13 mouse cellular contexts compared by ENCODE assay signal in genomic region chr11:79612046-79612600, GRCm38 (mm10). TPM values are rescaled to one million over a fixed set of nuclear protein-coding genes. Genes with fewer than 3 reads are reported as not detected.
DNase-seq lines count a peak whose midpoint lies in the region; ATAC-seq and TF ChIP-seq lines count a peak whose summit lies in the region.
"Had no signal": no experiment of that assay in that cellular context is flagged by ENCODE, and none has a peak within 500 bp of the region (broad histone marks: within the 10 kb centered on the region; RNA-seq: fewer than 3 reads in every experiment).

No protein-coding gene starts in this region.

- H3K27ac ChIP-seq in layer of hippocampus, adult 2 months, result peak overlapping the region; percentile 81
- no peak overlapping the region for H3K27ac ChIP-seq in CH12.LX (ENCODE audit: insufficient read depth, low read depth)
- H3K27ac ChIP-seq in embryonic facial prominence, embryonic 10.5 days (replicated peaks), result peak overlapping the region; percentile 57
- no peak overlapping the region for H3K27ac ChIP-seq in hindbrain, embryonic 13.5 days
- H3K27ac ChIP-seq: liver, embryonic 12.5 days had no signal

- dilution Hi-C loops in CH12.LX (cut with MboI; ENCODE audit: extremely low pct_ligation_motif_present, extremely low pct_unique_long_range_greater_than_20kb, low sequenced_read_pairs), result no loop called here

- H3K4me2 ChIP-seq in CH12.LX (ENCODE audit: insufficient read depth, low read depth, poor library complexity, severe bottlenecking), result no peak overlapping the region
- H3K4me2 ChIP-seq in hindbrain, embryonic 13.5 days, result no peak overlapping the region
- H3K4me2 ChIP-seq: hindbrain, embryonic 15.5 days; liver, embryonic 12.5 days had no signal

- no peak overlapping the region for H3K4me3 ChIP-seq in layer of hippocampus, adult 2 months
- no peak overlapping the region for H3K4me3 ChIP-seq in CH12.LX (replicated peaks in 1 of 3; ENCODE audit: low read depth in 2 of 3, low read length in 2 of 3, poor library complexity in 1 of 3)
- no peak overlapping the region for H3K4me3 ChIP-seq in embryonic facial prominence, embryonic 10.5 days
- no peak overlapping the region for H3K4me3 ChIP-seq in hindbrain, embryonic 13.5 days
- H3K4me3 ChIP-seq: hindbrain, embryonic 15.5 days; liver, embryonic 12.5 days; myocyte had no signal

- no peaks in the 10 kb centered on the region for H3K27me3 ChIP-seq in CH12.LX (replicated peaks)
- peaks cover 35% of the 10 kb centered on the region for H3K27me3 ChIP-seq in embryonic facial prominence, embryonic 10.5 days (replicated peaks; ENCODE audit: low read depth, poor library complexity, severe bottlenecking)
- no peaks in the 10 kb centered on the region for H3K27me3 ChIP-seq in hindbrain, embryonic 13.5 days
- H3K27me3 ChIP-seq: hindbrain, embryonic 15.5 days had no signal

- in situ Hi-C loops in CH12.LX (cut with MboI; ENCODE audit: low pct_ligation_motif_present, low pct_unique_long_range_greater_than_20kb, low sequenced_read_pairs), result no loop called here

- H3K4me1 ChIP-seq in CH12.LX (ENCODE audit: control insufficient read depth in 1 of 2, insufficient read depth in 2 of 2), result peaks cover 22 to 56% of the 10 kb centered on the region in 2 experiments
- peaks cover 78% of the 10 kb centered on the region for H3K4me1 ChIP-seq in embryonic facial prominence, embryonic 10.5 days
- peaks cover 72% of the 10 kb centered on the region for H3K4me1 ChIP-seq in hindbrain, embryonic 13.5 days (replicated peaks)

- no peak for TF ChIP-seq CTCF in layer of hippocampus, adult 2 months (conservative IDR thresholded peaks at IDR 0.05)
- no peak for TF ChIP-seq CTCF in CH12.LX (conservative IDR thresholded peaks at IDR 0.05 in 1 of 2, IDR thresholded peaks at IDR 0.05 in 1 of 2; ENCODE audit: low read depth in 2 of 2, low read length in 2 of 2)

- TF ChIP-seq POLR2A in CH12.LX (IDR thresholded peaks at IDR 0.05; ENCODE audit: low read depth, low read length), result no peak

- H3K9ac ChIP-seq in CH12.LX (ENCODE audit: insufficient read depth, low read depth), result no peak overlapping the region
- no peak overlapping the region for H3K9ac ChIP-seq in hindbrain, embryonic 13.5 days
- H3K9ac ChIP-seq: hindbrain, embryonic 15.5 days; liver, embryonic 12.5 days had no signal

- WGBS in embryonic facial prominence, embryonic 10.5 days, result 3% methylated on average over 1 of the region's 1 CpGs
- WGBS in hindbrain, embryonic 13.5 days, result 11% methylated on average over 1 of the region's 1 CpGs

- ATAC-seq in hindbrain, embryonic 13.5 days (ENCODE audit: low FRiP score), result no peak
- ATAC-seq: liver, embryonic 12.5 days had no signal

- no peak for TF ChIP-seq RAD21 in CH12.LX (IDR thresholded peaks at IDR 0.05; ENCODE audit: low read depth, low read length)

- no peak for TF ChIP-seq EP300 in CH12.LX (IDR thresholded peaks at IDR 0.05; ENCODE audit: low read length)

- H3K9me3 ChIP-seq in CH12.LX (replicated peaks; ENCODE audit: low read length), result no peaks in the 10 kb centered on the region
- H3K9me3 ChIP-seq in embryonic facial prominence, embryonic 10.5 days, result no peaks in the 10 kb centered on the region
- H3K9me3 ChIP-seq in hindbrain, embryonic 13.5 days, result no peaks in the 10 kb centered on the region
- H3K9me3 ChIP-seq: hindbrain, embryonic 15.5 days; liver, embryonic 12.5 days had no signal

- DNase-seq in layer of hippocampus, adult 2 months (ENCODE audit: low spot score in 2 of 2), result no peak
- DNase-seq in layer of hippocampus, adult 11-12 months (ENCODE audit: low spot score), result no peak
- peak; percentile 64 for DNase-seq in CH12.LX (ENCODE audit: extremely low read depth)
- DNase-seq in embryonic facial prominence, embryonic 10.5 days (ENCODE audit: low spot score), result no peak
- DNase-seq in thymus, postnatal 14 days, result peak; percentile 87
- DNase-seq in cerebellum, adult 11-12 months, result no peak
- DNase-seq: heart, adult 11 months; kidney, adult 11 months; kidney, postnatal 14 days had no signal

- no peaks in the 10 kb centered on the region for H3K79me2 ChIP-seq in CH12.LX (replicated peaks; ENCODE audit: control insufficient read depth, extremely low read depth, insufficient read depth, poor library complexity, severe bottlenecking)

- peaks cover 0 to 24% of the 10 kb centered on the region in 2 experiments for H3K36me3 ChIP-seq in CH12.LX (replicated peaks in 1 of 2; ENCODE audit: control insufficient read depth in 1 of 2, insufficient read depth in 1 of 2, low read length in 1 of 2)
- H3K36me3 ChIP-seq in embryonic facial prominence, embryonic 10.5 days (replicated peaks), result no peaks in the 10 kb centered on the region
- H3K36me3 ChIP-seq in hindbrain, embryonic 13.5 days, result no peaks in the 10 kb centered on the region; the same call in none of the 2 replicates
- H3K36me3 ChIP-seq: hindbrain, embryonic 15.5 days; liver, embryonic 12.5 days had no signal

TF ChIP-seq in CH12.LX, 34 proteins besides CTCF, POLR2A, EP300 and RAD21:
- TF ChIP-seq ZNF384 (IDR thresholded peaks at IDR 0.05; ENCODE audit: low read depth, low read length) (peak; percentile 11; the same call in 1 of the 2 replicates), RCOR1 (conservative IDR thresholded peaks at IDR 0.05; ENCODE audit: low read depth, low read length) (no peak), NRF1 (IDR thresholded peaks at IDR 0.05; ENCODE audit: low read depth, low read length) (no peak)
TF ChIP-seq in CH12.LX: peak in this region for 1.

RNA-seq across cellular contexts. Expression of gene Rab11fip4, which starts 21.1 kb away (rescaled TPM):
- total RNA-seq in layer of hippocampus, adult 2 months (2021), result 100 to 1,000 TPM; 163 to 168 TPM
- 41.6 and 49.7 TPM in 2 replicates for total RNA-seq in CH12.LX (2012; rRNA removed)
- total RNA-seq in CH12.LX (2014; rRNA removed), result 11.3 and 13.2 TPM in 2 replicates
- polyA plus RNA-seq in CH12.LX (2012; ENCODE audit: insufficient read length, low read depth), result 26.6 and 27.2 TPM in 2 replicates
- 15.8 and 16.3 TPM in 2 replicates for polyA plus RNA-seq in embryonic facial prominence, embryonic 10.5 days (2016; fragmentation: Nextera tagmentation; extraction: Ambion mirVana)
- polyA plus RNA-seq in hindbrain, embryonic 13.5 days (2015; fragmentation: Nextera tagmentation; extraction: Ambion mirVana), result 26.1 and 26.9 TPM in 2 replicates

Comparison
In these comparisons a context has a peak if more than half of its experiments do, and no peak if none do; other contexts are left out.
1. DNase-seq: peak in CH12.LX (single experiment) and thymus, postnatal 14 days (single experiment); none in layer of hippocampus, adult 2 months (0 of 2), layer of hippocampus, adult 11-12 months (single experiment), embryonic facial prominence, embryonic 10.5 days (single experiment) and cerebellum, adult 11-12 months (single experiment).
2. H3K27ac ChIP-seq: peak in layer of hippocampus, adult 2 months (single experiment) and embryonic facial prominence, embryonic 10.5 days (single experiment); none in CH12.LX (single experiment) and hindbrain, embryonic 13.5 days (single experiment).